Mouse (Mus musculus) megakaryocyte, embryonic 14.5 days (primary cell): ENCODE measurements around the gene L2hgdh. TPM values are rescaled to one million over a fixed set of nuclear protein-coding genes. Genes with fewer than 3 reads are reported as not detected.

ENCODE experiments used
- H3K27me3 ChIP-seq: replicated peaks from 2 replicates; pipeline ENCODE3; 2012; ENCODE audit warnings: inconsistent platforms
- H3K36me3 ChIP-seq: replicated peaks from 2 replicates; pipeline ENCODE3; 2012; ENCODE audit warnings: low read length, inconsistent platforms, mixed read lengths
- H3K4me1 ChIP-seq: 2 replicates; pipeline ENCODE4 v1.6.1; 2012; ENCODE audit warnings: inconsistent platforms
- H3K4me3 ChIP-seq: replicated peaks from 2 replicates; pipeline ENCODE3; 2012; ENCODE audit warnings: moderate library complexity, mild to moderate bottlenecking, inconsistent platforms
- H3K9me3 ChIP-seq: 2 replicates; pipeline ENCODE4 v1.6.1; 2012; ENCODE audit warnings: inconsistent platforms
- FLI1 ChIP-seq: IDR thresholded peaks from 2 replicates; pipeline ENCODE4 v1.6.1; 2012; ENCODE audit warnings: low read length, inconsistent platforms, mixed read lengths
- GATA1 ChIP-seq: IDR thresholded peaks from 3 replicates; pipeline ENCODE4 v1.6.1; 2012; ENCODE audit warnings: mixed read lengths, low read length, inconsistent platforms, borderline replicate concordance
- polyA plus RNA-seq: library from polyadenylated mRNA; stranded (reverse); fragments of >175 nt; gene quantifications from 2 replicates; pipeline ENCODE4 v1.2.3, GENCODE M21; 2012; ENCODE audit warnings: low replicate concordance; ENCODE audit not compliant: insufficient read depth

L2hgdh gene
- polyA plus RNA-seq, 1 experiment = 0.95 TPM

- Histone ChIP-seq H3K4me1 (peaks cover 24% of the 10 kb centered on the region), H3K9me3 (peaks cover 3% of the 10 kb centered on the region; the same call in 1 of the 2 replicates), H3K27me3 (peaks cover 9% of the 10 kb centered on the region), H3K36me3 (no peaks in the 10 kb centered on the region), H3K4me3 (peak overlapping the region; percentile 69)
- TF ChIP-seq GATA1 (no peak), FLI1 (no peak)
These were observed 33.8 kb upstream of the L2hgdh start for GRCm38 (mm10) chr12:69758221-69759185.

DNA sequence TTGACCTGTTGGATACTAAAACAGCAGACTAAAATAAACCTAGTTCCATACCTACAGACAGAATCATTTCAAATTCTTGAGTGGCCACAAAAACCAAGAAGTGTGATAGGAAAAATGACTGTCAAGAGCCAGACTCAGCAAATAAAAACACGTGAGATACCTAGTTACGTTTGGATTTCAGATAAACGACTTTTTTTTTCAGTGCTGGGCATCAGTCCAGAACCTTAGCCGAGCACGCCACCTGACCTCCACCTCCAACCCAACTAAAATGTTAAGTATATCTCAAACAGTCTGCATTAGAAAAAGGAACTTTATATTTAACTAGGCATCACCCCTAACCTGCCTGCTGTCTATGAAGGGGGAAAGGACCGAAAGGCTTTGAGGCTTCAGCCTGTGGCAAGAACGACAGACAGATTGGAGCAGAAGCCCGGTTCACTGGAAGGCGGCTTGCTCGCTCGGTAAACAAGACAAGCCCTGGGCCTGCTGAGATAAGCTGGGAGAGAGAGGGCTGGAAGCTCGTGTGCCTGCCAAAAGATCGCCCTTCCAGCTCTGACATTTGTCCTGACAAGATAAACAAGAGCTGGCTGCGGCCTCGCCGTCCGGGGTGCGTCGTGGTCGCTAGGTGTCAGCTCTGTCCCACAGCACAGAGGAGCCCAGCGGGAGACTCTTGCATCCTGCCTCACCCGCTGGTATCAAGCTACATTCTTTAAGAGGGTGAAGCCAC lies 32.9 kb upstream of the L2hgdh start:
- H3K9me3 ChIP-seq = peaks cover 2% of the 10 kb centered on the region; the same call in 1 of the 2 replicates
- H3K36me3 ChIP-seq = no peaks in the 10 kb centered on the region
- H3K27me3 ChIP-seq = peaks cover 6% of the 10 kb centered on the region
- peak overlapping the region; percentile 86 for H3K4me3 ChIP-seq
- no peak for TF ChIP-seq GATA1
- no peak for TF ChIP-seq FLI1
- peaks cover 24% of the 10 kb centered on the region for H3K4me1 ChIP-seq

GRCm38 (mm10) chr12:69756015-69756414 lies 31.3 kb upstream of the L2hgdh start:
- H3K9me3 ChIP-seq = no peaks in the 10 kb centered on the region
- peaks cover 5% of the 10 kb centered on the region for H3K27me3 ChIP-seq
- H3K36me3 ChIP-seq = no peaks in the 10 kb centered on the region
- H3K4me3 ChIP-seq = no peak overlapping the region
- H3K4me1 ChIP-seq = peaks cover 32% of the 10 kb centered on the region
- TF ChIP-seq GATA1 (no peak), FLI1 (no peak)

DNA sequence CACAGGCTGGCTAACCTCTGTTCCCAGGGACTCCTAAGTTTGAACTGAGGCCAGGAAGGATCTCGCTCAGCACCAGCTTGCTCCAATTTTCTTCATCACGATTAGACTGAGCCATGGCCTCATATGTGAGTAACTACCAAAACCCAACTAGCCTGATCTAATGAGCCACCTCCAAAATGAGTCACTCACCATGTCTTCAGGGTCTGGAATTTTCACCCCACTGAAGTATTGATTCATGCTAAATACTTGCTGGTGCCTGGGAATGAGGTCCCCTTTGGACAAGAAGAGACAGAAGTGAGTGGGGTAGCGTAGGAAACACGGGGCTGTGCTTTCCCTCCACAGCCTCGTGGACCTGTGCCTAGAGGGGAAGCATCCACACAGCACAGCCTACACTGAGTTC lies 29.3 kb upstream of the L2hgdh start:
- H3K4me3 ChIP-seq = no peak overlapping the region
- H3K9me3 ChIP-seq = no peaks in the 10 kb centered on the region; the same call in 1 of the 2 replicates
- TF ChIP-seq GATA1 (no peak), FLI1 (no peak)
- no peaks in the 10 kb centered on the region for H3K36me3 ChIP-seq
- peaks cover 30% of the 10 kb centered on the region for H3K4me1 ChIP-seq
- H3K27me3 ChIP-seq = peaks cover 2% of the 10 kb centered on the region

DNA sequence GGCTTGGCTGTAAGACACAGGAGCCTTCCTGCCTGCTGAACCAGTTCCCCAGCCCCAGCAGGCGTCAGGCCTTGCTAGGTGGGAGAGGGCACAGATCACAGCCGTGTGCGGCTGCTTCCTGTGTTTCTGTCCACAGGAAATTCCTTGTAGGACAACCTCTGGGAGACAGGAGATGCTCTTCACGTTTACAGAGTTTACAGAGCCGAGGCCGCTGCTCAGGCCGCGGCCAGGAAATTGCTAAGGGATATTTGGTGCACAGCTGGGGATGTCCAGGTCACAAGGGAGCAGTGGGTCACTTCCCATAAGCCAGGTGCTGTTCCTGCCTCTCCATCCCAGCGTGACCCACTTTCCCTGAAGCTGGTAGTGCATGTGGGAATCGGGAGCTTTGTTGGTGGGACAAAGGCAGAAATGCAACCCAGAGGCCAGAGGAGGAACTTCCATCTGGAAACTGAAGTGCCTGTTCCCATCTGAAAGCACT lies 27.2 kb upstream of the L2hgdh start:
- Histone ChIP-seq H3K9me3 (no peaks in the 10 kb centered on the region; the same call in 1 of the 2 replicates), H3K4me1 (peaks cover 16% of the 10 kb centered on the region)
- TF ChIP-seq GATA1 (no peak), FLI1 (no peak)

GRCm38 (mm10) chr12:69744138-69744537 lies 19.5 kb upstream of the L2hgdh start:
- H3K9me3 ChIP-seq = no peaks in the 10 kb centered on the region; the same call in 1 of the 2 replicates
- H3K4me3 ChIP-seq = peak overlapping the region; percentile 53
- no peaks in the 10 kb centered on the region for H3K27me3 ChIP-seq
- peaks cover 10% of the 10 kb centered on the region for H3K4me1 ChIP-seq
- H3K36me3 ChIP-seq = peaks cover 16% of the 10 kb centered on the region
- TF ChIP-seq GATA1 (no peak), FLI1 (no peak)

More for the DNA sequence above, 27.2 kb upstream of the L2hgdh start:
- H3K4me3 ChIP-seq = no peak overlapping the region
- no peaks in the 10 kb centered on the region for H3K36me3 ChIP-seq
- peaks cover 2% of the 10 kb centered on the region for H3K27me3 ChIP-seq

GRCm38 (mm10) chr12:69741965-69742364 lies 17.3 kb upstream of the L2hgdh start:
- Histone ChIP-seq H3K36me3 (peaks cover 16% of the 10 kb centered on the region), H3K4me1 (peaks cover 10% of the 10 kb centered on the region), H3K27me3 (no peaks in the 10 kb centered on the region), H3K4me3 (no peak overlapping the region), H3K9me3 (no peaks in the 10 kb centered on the region)
- TF ChIP-seq FLI1 (no peak), GATA1 (no peak)

GRCm38 (mm10) chr12:69733923-69734322 lies 9.2 kb upstream of the L2hgdh start:
- TF ChIP-seq FLI1 (no peak), GATA1 (no peak)
- Histone ChIP-seq H3K36me3 (no peaks in the 10 kb centered on the region), H3K4me1 (peaks cover 14% of the 10 kb centered on the region; the same call in 1 of the 2 replicates), H3K9me3 (no peaks in the 10 kb centered on the region), H3K4me3 (peak overlapping the region; percentile 42), H3K27me3 (no peaks in the 10 kb centered on the region)

GRCm38 (mm10) chr12:69733518-69733917 lies 8.8 kb upstream of the L2hgdh start:
- Histone ChIP-seq H3K9me3 (no peaks in the 10 kb centered on the region), H3K27me3 (no peaks in the 10 kb centered on the region), H3K36me3 (no peaks in the 10 kb centered on the region), H3K4me3 (no peak overlapping the region), H3K4me1 (peaks cover 14% of the 10 kb centered on the region; the same call in 1 of the 2 replicates)
- TF ChIP-seq FLI1 (no peak), GATA1 (no peak)

- TF ChIP-seq FLI1 (no peak), GATA1 (no peak)
- H3K4me3 ChIP-seq = no peak overlapping the region
- no peaks in the 10 kb centered on the region for H3K9me3 ChIP-seq
- H3K36me3 ChIP-seq = peaks cover 4% of the 10 kb centered on the region
- H3K27me3 ChIP-seq = no peaks in the 10 kb centered on the region
- H3K4me1 ChIP-seq = peaks cover 14% of the 10 kb centered on the region; the same call in 1 of the 2 replicates
These were observed 7.5 kb upstream of the L2hgdh start for GRCm38 (mm10) chr12:69732221-69732620.
